Mouse (Mus musculus) frontal cortex, postnatal 10 days (tissue): ENCODE results near the gene Acp2.

Experiments used
- DNase-seq, 2 experiments: peaks; one replicate each; pipeline ENCODE4 v3.0.0; 2022; ENCODE audit warnings: low spot score in 2 of 2, mixed read lengths in 1 of 2

Acp2 gene

DNA sequence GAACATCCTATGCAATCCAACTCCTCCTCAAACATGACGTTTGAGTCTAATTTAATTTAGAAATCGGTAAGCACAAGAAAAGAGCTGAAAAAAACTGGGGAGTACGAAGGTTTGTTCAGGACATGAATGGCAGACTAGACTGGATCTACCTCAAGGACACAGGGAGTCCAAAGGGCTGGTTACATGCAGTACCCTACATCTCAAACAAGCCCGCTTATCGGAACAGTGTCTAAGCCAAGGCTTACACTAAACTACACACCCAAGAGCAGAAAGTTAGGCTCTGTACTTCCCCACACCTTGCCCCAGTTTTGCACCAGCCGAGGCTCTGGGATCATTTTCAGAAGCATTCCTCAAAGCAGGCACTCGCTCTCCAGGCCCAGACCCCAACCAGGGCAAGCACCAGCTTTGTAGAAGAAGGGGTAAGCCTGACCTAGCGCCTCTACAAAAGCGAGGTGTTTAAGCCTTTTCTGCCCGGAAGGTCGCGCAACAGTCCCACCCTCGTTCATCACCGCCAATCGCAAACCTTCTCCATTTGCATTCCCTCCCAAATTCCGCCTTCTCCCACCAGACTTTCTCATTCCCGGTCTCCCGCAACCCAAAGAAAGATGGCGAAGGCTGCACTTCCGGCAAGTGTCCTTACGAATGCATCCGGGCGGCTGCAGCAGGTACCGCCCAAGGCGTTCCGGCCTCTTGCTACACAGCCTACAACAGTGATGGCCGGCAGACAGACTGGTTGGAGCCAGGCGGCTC is at the start of gene Acp2, which contains the start of gene Nr1h3:
Gene Acp2 (plus strand): TSS at position 664 of the 750 bp plus-strand sequence.
Gene Nr1h3 (minus strand): TSS at position 613 of the 750 bp plus-strand sequence.
- peak; percentile 91 to 94 for DNase-seq

DNA sequence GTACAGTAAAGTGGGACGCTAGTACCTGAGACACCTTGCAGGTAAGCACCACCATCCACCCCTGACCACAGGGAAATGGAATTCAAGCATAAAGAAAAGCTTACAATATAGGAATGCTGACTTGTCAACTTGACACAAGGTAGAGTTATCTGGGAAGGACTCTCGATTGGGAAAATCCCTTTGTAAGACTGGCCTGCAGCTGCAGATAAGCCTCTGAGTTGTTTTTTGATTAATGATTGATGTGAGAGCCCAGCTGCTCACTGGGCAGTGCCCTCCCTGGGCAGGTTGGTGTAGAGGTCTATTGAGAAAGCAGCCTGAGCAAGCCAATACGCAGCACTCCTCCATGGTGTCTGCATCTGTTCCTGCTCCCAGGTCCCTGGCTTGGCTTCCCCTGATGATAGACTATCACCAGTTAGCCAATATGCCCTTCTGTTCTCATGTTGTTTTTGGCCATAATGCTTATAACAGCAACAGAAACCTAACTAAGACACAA is 49.8 kb upstream of the Acp2 start:
- DNase-seq: no peak

DNA sequence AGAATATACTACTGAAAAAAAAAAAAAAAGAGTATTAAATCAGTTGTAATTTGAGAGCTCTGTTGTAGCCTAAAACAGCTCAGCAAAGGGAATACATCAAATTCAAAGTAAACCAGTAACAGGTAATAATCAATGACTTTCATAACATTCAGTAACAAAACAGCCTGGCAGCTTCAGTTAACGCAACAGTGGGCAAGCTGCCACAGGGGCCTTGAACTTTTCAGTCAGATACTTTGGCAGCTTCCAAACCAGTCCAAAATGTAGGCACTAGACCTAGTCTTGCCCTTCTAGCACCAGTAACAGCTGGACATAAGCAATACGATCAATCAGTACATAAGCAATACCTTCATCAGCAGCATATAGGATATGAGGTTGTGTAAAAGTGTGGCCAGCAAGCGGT is 48.6 kb upstream of the Acp2 start:
- no peak for DNase-seq

DNA sequence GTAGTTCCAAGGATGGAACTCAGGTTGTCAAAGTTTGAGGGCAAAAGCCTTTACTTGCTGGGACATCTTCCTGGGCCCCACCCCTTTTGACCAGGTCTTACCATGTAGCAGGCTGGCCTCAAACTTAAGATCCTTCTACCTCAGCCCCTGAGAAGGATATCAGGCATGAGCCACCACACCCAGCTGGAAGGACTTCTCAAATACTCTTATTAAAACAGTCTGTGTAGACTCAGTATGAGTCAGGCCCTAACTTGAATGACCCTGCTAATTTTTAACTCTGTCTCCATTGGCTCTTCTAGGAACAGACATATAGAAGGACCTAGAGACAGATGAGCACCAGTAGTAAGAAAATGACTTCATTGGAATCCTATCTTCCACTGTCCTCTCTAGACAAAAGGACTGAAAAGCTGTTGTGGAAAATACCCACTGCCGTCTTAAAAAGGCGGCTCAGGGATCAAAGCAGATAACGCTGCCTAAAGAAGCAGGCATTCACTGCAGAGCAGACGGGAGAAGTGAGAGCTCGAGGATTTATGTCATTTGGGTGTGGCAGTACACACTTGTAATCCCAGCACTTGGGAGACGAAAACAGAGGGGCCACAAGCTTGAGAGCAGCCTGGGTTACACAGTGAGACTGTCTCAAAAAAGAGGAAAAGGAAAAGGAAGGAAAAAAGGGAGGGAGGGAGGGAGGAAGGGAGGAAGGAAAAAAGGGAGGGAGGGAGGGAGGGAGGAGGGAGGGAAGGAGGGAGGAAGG is 45.5 kb upstream of the Acp2 start:
- DNase-seq: no peak

DNA sequence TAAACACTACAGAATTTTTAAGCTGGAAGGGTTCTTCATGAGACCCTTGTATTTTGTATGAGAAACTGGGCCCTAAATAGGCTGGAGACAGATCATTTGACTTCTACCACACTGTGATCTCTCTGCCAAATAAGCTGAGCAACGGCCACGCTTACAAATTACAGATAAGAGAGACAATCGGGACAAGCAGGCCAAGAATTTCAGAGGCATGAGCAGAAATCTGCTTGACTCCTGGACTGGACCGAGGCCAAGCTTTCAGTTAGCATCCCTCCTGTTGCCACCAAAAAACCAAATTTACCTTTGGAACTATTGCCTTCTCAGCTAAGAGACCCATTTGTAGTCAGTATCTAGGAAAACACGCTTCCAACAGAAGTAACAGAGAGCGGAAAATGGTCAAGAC is 42.1 kb upstream of the Acp2 start:
- no peak for DNase-seq

DNA sequence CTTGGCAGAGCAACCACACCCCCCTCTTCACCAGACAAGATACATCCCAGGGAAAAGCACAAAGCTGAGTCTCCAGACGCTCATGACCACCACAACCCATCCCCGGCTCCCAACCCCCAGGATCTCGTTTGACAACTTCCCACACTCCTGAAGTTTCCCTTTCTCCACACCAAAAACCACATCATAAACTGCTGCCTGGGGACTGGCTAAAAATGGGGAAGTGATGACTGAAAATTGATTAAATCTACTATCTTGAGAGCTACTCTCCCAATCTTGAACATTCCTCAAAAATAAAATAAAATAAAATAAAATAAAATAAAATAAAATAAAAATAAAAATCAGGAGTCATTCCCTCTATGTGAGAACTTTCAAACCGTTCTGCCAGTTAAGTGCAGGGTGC is 39.7 kb upstream of the Acp2 start:
- DNase-seq: no peak

DNA sequence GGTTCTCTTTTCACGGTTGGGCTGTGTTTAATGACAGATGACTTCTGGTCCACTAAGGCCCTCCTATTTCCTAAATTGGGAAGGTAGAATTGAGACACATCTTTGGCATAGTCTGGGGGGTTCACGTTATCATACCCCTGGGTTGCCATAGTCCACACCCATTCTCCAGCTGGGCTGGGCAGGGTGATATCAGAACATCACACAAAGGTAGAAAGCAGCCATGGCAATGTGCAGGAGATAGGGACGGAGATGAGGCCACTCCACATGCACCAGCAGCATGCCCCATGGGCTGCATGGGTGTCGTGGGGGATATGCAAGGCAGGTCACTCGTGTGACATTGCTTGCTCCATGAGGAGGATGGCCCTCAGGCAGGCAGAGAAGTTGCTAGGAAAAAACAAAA is 39.2 kb upstream of the Acp2 start:
- no peak for DNase-seq

DNA sequence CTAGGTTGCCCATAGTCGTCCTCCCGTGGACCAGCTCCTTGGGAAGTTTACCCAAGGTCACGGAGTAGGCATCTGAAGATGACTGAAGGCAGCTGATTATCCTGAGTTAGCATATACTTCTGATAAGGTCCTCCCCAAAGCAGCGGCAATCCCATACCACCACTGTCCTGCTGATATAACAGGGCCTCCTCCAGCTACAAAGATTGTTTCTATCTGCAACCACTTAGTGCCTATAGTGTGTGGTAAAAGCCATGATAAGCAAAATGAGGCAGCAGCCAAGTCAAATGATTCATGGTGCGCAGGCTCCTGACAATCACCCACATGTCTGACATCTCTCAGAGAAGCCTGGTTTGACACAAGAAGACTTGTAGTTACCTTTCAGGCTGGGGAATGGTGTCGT is 37.7 kb upstream of the Acp2 start:
- no peak for DNase-seq

DNA sequence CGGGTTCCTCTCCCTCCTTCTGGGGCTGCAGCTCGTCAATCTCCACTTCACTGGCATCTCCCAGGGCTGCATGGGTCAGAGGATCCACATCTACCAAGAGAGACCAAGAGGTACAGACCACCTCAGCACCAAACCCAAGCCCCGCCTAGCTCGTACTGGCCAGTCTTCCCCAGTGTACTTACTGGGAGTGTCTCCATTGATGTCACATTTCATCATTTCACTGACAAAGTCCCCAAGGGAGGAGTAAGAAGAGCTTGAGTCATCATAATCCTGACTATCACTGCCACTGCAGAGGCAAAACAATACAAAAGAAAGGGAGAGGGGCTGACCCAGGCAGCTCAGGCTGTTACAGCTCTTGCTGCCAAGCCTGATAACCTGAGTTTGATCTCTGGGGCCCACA is 35.1 kb upstream of the Acp2 start:
- DNase-seq: no peak

DNA sequence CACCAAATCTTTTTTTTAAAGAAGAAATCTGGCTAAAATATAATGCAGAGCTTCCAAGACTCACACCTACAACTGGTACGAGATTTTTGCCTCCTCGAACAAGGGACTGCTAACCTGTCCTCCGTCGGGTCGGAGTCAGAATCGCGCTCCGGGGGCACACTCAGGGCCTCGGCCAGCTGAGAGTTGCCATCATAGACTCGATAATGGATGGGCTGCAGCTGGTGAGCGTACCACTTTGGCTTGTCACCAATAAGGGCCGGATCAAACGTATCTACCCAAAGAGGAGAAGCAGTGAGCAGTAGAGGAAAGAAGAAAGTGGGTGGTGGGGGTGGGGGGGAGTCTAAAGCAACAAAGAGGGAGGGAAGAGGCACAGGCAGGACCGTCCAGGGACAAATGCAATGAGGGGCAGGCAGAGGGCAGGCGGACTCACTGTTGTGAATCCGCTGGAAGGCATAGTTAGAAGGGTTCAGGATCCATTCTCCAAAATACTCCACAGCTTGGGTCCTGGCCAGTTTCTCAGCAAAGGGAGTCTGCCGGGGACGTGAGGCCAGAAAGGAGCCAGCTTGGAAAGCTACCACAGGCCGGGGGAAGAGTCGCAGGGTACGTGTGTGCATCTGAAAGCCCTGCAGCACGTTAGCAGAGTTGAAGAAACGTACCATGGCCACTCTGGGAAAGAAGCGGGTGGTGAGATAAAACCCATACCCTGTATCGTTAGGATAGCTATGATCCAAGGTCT is 32.9 kb upstream of the Acp2 start:
- DNase-seq: no peak

DNA sequence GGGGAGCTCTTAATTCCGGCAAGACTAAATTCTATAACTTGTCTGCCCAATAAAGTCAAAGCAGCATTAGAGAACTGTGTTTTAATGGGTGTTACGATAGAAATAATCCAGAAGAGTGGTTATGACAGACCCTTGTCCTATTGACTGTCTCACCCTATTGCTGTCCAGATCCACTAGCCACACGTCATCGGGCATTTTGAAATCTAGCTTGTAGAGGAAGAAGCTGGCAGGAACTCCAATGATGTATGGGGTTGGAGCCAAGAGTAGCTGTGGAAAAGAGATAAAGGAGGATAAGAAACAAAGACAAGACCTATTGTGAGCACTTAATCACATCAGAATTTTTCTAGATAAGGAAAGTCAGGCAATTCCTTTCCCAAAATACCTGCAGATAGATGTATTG is 27.2 kb upstream of the Acp2 start:
- no peak for DNase-seq

DNA sequence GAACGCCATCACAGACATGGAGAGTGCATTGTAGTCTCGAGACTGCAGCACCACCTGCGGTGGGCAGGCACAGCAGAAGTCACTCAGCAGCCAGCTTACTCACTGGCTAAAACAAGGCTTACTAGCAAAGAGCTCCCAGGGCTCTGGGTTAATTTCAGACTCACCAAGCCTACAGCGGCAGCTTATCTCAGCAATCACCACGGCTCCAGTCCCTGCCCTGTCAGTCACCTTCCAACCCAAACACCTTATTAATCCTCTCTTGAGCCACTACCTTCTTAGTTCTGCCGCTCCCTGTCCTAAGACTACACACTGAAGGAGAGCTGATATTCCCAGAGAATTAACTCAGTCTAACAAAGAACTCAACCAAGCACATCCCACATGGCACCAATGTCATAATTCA is 26.5 kb upstream of the Acp2 start:
- no peak for DNase-seq

DNA sequence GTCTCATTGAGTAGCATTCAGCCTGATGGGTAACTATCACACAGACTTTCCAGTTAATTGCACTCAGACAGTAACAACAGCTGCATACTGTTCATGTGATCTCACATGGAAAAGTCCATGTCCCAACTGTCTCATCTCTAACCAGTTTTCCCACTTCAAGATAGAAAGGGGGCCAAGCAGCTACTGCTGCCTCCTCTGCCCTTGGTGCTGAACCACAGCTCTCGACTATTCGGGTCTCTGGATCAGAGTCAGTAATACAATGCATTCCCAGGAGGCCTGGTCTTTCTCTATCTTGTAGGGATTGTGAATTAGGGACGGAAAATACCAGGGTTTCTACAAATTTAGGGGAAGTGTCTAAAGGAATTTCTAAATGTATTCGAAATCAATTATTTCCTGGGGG is 22.9 kb upstream of the Acp2 start:
- DNase-seq: no peak

DNA sequence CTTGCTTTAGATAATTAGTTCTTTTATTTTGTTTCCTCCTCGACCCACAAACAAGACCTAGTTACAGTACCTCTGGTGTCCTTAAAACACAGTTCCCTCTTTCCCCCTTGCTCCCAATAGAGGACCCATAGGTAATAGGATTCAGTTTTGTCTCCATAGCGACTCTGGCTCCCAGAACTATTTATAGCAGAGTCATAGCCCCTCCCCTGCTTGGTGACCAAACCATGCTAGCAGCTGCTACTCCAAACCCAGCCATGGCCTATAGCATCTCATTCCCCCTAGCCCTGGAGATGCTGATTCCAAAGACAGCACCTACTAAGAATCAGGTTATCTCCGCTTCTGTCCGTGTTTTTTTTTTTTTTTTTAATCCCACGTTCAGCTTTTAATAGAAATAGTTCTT is 22.0 kb upstream of the Acp2 start:
- no peak for DNase-seq

DNA sequence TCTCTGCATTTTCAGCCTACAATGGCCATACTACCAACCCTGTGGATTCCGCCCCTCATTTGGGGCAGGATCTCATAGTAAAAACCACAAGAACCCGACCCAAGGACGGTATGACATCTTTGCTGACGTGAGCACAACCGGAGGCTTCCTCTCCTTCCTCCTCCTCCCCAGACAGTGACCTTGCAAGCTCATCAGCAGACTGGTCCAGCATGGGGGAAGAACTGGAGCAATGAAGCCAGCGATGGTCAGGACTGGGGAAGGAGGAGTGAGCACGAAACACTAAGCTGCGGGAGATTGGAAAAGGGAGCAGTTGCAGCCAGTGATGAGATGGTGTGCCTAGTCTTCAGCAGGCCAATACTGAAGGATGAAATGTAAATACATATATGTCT is 20.7 kb upstream of the Acp2 start:
- no peak for DNase-seq

DNA sequence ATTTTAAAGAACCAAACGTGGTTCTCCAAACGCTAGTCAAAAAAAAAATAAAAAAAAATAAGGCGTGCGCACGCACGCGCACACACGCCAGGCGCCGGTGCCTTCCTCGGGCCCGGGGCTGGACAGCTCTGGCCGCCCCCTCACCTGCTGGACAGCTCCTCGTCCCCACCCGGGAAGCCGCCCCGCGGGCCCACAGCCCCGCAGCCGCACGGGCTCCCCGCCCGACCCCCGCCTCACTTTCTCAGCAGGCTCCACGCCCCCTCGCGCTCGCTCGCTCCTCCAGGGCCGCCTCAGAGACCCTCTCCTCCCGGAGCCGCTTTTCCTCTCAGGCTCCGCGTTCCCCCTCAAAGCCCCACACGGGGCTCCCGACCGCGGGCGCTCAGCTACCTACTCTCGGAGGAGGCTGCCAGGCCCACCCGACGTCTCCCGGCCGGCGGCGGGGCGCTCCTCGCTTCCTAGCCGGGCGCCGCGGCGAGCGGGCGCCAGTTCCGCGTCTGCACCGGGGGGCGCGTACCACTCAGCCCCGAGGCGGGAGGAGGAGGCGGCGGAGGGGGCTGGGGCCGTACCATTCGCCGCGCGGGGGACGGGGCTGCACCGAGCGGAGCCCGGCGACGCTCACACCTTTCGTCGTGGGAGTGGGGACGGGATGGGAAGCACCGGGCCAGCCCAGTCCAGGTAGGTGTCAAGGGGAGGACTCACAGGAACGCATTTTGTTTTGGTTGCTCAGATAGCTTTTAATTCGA is 20.1 kb upstream of the Acp2 start:
- peak; percentile 75 to 84 for DNase-seq

DNA sequence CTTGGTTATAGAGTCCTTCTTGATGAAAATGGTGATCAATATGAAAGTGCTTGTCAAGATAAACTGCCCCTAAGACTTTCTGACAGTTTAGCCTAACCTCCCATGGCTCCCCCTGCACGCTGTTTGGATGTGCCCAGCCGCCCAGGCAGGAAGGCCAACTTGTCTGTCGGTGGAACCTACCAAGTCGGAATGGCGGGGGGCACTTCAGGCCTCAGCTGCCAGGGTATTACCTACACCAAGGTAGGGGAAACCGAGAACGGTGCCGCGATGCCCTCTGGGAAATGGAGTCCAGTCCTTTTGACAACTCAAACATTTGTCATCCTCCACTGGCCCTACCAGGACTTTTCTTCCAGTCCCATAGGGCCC is 19.6 kb upstream of the Acp2 start:
- peak; percentile 92 to 95 for DNase-seq

DNA sequence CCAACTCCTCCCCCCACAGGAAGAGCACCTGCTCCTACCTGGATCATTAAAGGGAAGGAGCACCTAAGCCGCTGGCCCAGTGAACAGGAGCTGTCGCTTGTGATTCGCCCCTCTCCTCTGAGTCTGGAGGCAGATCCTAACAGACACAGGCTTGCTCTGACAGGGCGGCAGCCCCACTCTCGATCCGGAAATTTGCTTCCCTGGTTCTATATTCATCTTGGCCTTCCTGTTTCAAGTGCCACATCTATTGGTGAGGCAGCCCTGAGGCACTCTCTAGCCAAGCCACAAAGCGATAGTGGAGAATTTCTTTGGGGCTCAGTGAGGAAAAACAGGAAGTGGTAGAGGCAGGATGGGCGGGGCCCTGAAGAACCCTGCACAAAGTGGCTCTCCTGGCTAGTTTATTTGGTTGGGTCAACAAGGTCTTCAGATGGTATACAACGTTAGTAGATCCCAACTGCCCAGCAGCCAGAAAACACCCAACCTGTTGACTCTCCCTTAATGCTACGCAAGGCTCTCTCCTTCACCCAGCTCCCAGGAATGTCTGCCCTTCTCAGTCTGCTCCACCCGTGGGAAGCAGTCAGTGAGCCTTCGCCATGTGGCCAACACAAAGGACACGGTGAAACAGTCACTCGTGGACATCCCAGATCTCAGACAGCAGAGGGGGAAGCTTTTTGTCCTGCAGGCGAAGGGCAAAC is 18.8 kb upstream of the Acp2 start, which contains the start of gene Madd:
Gene Madd (minus strand): TSS at position 127 of the 695 bp plus-strand sequence.
- peak in 1 of 2 experiments; percentile 31 for DNase-seq

DNA sequence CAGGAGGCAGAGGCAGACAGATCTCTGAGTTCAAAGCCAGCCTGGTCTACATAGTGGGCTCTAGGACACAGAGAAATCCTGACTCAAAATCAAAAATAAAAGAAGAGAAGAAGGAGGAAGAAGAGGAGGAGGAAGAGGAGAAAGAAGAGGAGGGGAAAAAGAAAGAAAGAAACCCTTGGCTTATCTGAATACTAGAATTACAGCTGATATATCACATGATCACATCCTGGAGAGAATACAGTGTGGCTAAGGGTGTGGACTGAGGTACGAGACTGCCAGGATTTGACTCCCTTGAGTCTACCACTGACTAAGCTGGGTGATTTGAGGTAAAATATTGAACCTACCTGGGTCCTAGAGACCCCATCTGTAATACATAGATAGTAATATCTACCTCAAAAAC is 16.5 kb upstream of the Acp2 start:
- no peak for DNase-seq

DNA sequence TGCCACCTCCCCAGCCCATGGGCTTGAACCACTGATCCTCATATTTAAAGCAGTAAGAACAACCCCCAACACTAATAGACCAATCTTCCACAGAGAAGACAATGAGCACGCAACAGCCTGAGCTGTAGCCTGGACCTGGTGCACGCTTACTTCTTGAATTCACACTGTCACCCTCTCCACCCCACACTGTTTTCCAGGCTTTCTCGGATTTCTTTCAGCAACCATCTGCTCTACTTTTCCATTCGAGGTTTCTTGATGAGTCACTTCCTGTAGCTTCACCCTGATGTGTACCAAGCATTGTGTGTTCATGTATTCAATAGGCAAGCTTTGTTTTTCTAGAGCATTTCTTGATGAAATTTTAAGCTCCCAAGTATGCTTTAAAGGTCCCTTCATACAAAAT is 15.3 kb upstream of the Acp2 start:
- DNase-seq: no peak

DNA sequence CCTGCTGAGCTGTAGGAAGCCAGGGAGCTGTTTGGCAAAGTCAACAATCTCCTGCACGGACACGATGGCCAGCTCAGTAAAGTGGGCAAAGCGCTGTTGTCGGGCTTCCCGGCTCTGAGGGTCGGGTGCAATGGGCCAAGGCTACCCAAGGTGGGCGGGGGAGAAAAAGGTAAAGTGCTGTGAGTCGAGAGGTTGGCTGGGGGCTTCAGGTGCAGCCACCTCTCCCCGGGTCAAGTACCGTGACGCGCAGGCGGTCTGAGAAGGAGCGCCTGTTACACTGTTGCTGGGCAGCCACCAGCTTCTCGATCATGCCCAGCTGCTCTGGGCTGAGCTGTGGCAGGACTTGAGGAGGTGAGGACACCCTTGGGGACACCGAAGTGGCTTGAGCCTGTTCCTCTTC is 12.2 kb upstream of the Acp2 start:
- no peak for DNase-seq
